Mouse (Mus musculus): ENCODE measurements around the gene Epc2.
"Not testable (repeated sequence)": the region's sequence is repeated elsewhere in the genome, so short reads cannot be mapped to it uniquely, and the experiment has no call there.

Gene Epc2

GRCm38 (mm10) chr2:49471641-49472355, 20.5 kb downstream of the Epc2 start:
- DNase-seq (ENCODE audit: low spot score), result no peak

GRCm38 (mm10) chr2:49472443-49472842, 21.2 kb downstream of the Epc2 start:
- no peak for DNase-seq (ENCODE audit: low spot score)

GRCm38 (mm10) chr2:49482146-49482545, 30.9 kb downstream of the Epc2 start:
- no peak for DNase-seq (ENCODE audit: low spot score)

GRCm38 (mm10) chr2:49483382-49483781, 32.1 kb downstream of the Epc2 start:
- DNase-seq (ENCODE audit: low spot score), result no peak

- DNase-seq (ENCODE audit: low spot score), result no peak
These were observed 50.1 kb downstream of the Epc2 start for GRCm38 (mm10) chr2:49501435-49501834.

- DNase-seq (ENCODE audit: low spot score), result no peak
These were observed 52.3 kb downstream of the Epc2 start for GRCm38 (mm10) chr2:49503596-49503995.

- DNase-seq (ENCODE audit: low spot score), result not testable (repeated sequence)
These were observed 53.9 kb downstream of the Epc2 start for GRCm38 (mm10) chr2:49505151-49505550.

GRCm38 (mm10) chr2:49510832-49511231, 59.5 kb downstream of the Epc2 start:
- DNase-seq (ENCODE audit: low spot score), result no peak

- DNase-seq (ENCODE audit: low spot score), result no peak
These were observed 64.7 kb downstream of the Epc2 start for GRCm38 (mm10) chr2:49516011-49516410.

- no peak for DNase-seq (ENCODE audit: low spot score)
These were observed 69.1 kb downstream of the Epc2 start for GRCm38 (mm10) chr2:49520409-49520808.

- no peak for DNase-seq (ENCODE audit: low spot score)
These were observed 69.7 kb downstream of the Epc2 start for GRCm38 (mm10) chr2:49520989-49521388.

- DNase-seq (ENCODE audit: low spot score), result no peak
These were observed 70.3 kb downstream of the Epc2 start for GRCm38 (mm10) chr2:49521564-49521963.

- no peak for DNase-seq (ENCODE audit: low spot score)
These were observed 71.3 kb downstream of the Epc2 start for GRCm38 (mm10) chr2:49522578-49522977.

GRCm38 (mm10) chr2:49537147-49537546, 85.9 kb downstream of the Epc2 start:
- no peak for DNase-seq (ENCODE audit: low spot score)

GRCm38 (mm10) chr2:49538056-49538455, 86.8 kb downstream of the Epc2 start:
- DNase-seq (ENCODE audit: low spot score), result no peak

GRCm38 (mm10) chr2:49539745-49540144, 88.5 kb downstream of the Epc2 start:
- DNase-seq (ENCODE audit: low spot score), result no peak

- DNase-seq (ENCODE audit: low spot score), result no peak
These were observed 96.5 kb downstream of the Epc2 start for GRCm38 (mm10) chr2:49547813-49548212.

GRCm38 (mm10) chr2:49548492-49548891, 97.2 kb downstream of the Epc2 start:
- no peak for DNase-seq (ENCODE audit: low spot score)

- DNase-seq (ENCODE audit: low spot score), result no peak
These were observed 101.8 kb downstream of the Epc2 start for GRCm38 (mm10) chr2:49553096-49553495.

- no peak for DNase-seq (ENCODE audit: low spot score)
These were observed 106.1 kb downstream of the Epc2 start for GRCm38 (mm10) chr2:49557339-49557738.

- no peak for DNase-seq (ENCODE audit: low spot score)
These were observed 107.1 kb downstream of the Epc2 start for GRCm38 (mm10) chr2:49558361-49558760.

GRCm38 (mm10) chr2:49562688-49563350, 111.5 kb downstream of the Epc2 start:
- DNase-seq (ENCODE audit: low spot score), result no peak

- DNase-seq (ENCODE audit: low spot score), result peak; percentile 40
These were observed 118.8 kb downstream of the Epc2 start for GRCm38 (mm10) chr2:49569862-49570777.

All from ovary, postnatal 10 days (tissue).